Mouse (Mus musculus) hindbrain, embryonic 15.5 days (tissue): Measurements from ENCODE around the gene Fanca. TPM values are rescaled to one million over a fixed set of nuclear protein-coding genes. Genes with fewer than 3 reads are reported as not detected.
"Not testable (repeated sequence)": the region's sequence is repeated elsewhere in the genome, so short reads cannot be mapped to it uniquely, and the experiment has no call there.

ENCODE experiments used
- ATAC-seq: fragments of 200-750 bp; cut with Nextera tagmentation; 2 replicates; pipeline ENCODE4 v1.8.0; 2017; ENCODE audit warnings: low read depth, moderate number of reproducible peaks, moderate TSS enrichment; ENCODE audit not compliant: low FRiP score
- H3K27ac ChIP-seq: fragments of 300-500 bp; sonication (generic); replicated peaks from 2 replicates; pipeline ENCODE4 v1.5.1; 2015; ENCODE audit warnings: mild to moderate bottlenecking, inconsistent platforms
- H3K27me3 ChIP-seq: fragments of 300-500 bp; sonication (generic); 2 replicates; pipeline ENCODE4 v1.6.1; 2015; ENCODE audit warnings: control low read depth, inconsistent platforms
- H3K36me3 ChIP-seq: fragments of 300-500 bp; sonication (generic); 2 replicates; pipeline ENCODE4 v1.6.1; 2015; ENCODE audit warnings: control low read depth, inconsistent platforms
- H3K4me1 ChIP-seq: fragments of 300-500 bp; sonication (generic); replicated peaks from 2 replicates; pipeline ENCODE4 v1.6.1; 2015; ENCODE audit warnings: control low read depth, inconsistent platforms
- H3K4me2 ChIP-seq: fragments of 300-500 bp; sonication (generic); 2 replicates; pipeline ENCODE4 v1.6.1; 2015; ENCODE audit warnings: moderate library complexity, mild to moderate bottlenecking, inconsistent platforms
- H3K4me3 ChIP-seq: fragments of 300-500 bp; sonication (generic); 2 replicates; pipeline ENCODE4 v1.5.1; 2015; ENCODE audit warnings: mild to moderate bottlenecking, inconsistent platforms
- H3K9ac ChIP-seq: fragments of 300-500 bp; sonication (generic); 2 replicates; pipeline ENCODE4 v1.6.1; 2015; ENCODE audit warnings: inconsistent platforms
- H3K9me3 ChIP-seq: fragments of 300-500 bp; sonication (generic); 2 replicates; pipeline ENCODE4 v1.6.1; 2016; ENCODE audit warnings: control low read depth, inconsistent platforms
- WGBS: fragments of 180-500 bp; shearing (Covaris S2); methylation state at CpG from one replicate; pipeline ENCODE4 v1.1.7; 2015; 5-methylcytosine and 5-hydroxymethylcytosine counted together
- polyA plus RNA-seq: library from polyadenylated mRNA; unstranded; fragments of >200 nt; fragmentation: Nextera tagmentation; extraction: Ambion mirVana; gene quantifications from 2 replicates; pipeline ENCODE4 v1.2.1, GENCODE M21; 2015

Fanca gene
- polyA plus RNA-seq, 1 experiment from 2014 or later, result 6.9 TPM

GRCm38 (mm10) chr8:123287362-123287761 is 31.0 kb downstream of the Fanca start:
- H3K9ac ChIP-seq, result no peak overlapping the region
- H3K4me2 ChIP-seq, result no peak overlapping the region
- WGBS, result 94% methylated on average over 17 of the region's 17 CpGs
- no peaks in the 10 kb centered on the region for H3K27me3 ChIP-seq
- no peak overlapping the region for H3K4me3 ChIP-seq
- H3K9me3 ChIP-seq, result no peaks in the 10 kb centered on the region
- no peaks in the 10 kb centered on the region for H3K4me1 ChIP-seq
- H3K36me3 ChIP-seq, result no peaks in the 10 kb centered on the region
- no peak for ATAC-seq
- H3K27ac ChIP-seq, result no peak overlapping the region

GRCm38 (mm10) chr8:123284493-123284892 is 33.9 kb downstream of the Fanca start:
- Histone ChIP-seq H3K4me1 (no peaks in the 10 kb centered on the region), H3K4me2 (no peak overlapping the region), H3K9me3 (no peaks in the 10 kb centered on the region), H3K9ac (no peak overlapping the region), H3K27ac (no peak overlapping the region), H3K4me3 (no peak overlapping the region), H3K36me3 (no peaks in the 10 kb centered on the region), H3K27me3 (no peaks in the 10 kb centered on the region)
- no peak for ATAC-seq
- WGBS, result 93% methylated on average over 5 of the region's 5 CpGs

GRCm38 (mm10) chr8:123283991-123284390 is 34.4 kb downstream of the Fanca start:
- H3K9ac ChIP-seq, result no peak overlapping the region
- H3K4me2 ChIP-seq, result no peak overlapping the region
- no peak overlapping the region for H3K4me3 ChIP-seq
- no peaks in the 10 kb centered on the region for H3K4me1 ChIP-seq
- WGBS, result 92% methylated on average over 7 of the region's 7 CpGs
- no peak overlapping the region for H3K27ac ChIP-seq
- no peak for ATAC-seq
- no peaks in the 10 kb centered on the region for H3K27me3 ChIP-seq
- H3K9me3 ChIP-seq, result no peaks in the 10 kb centered on the region
- no peaks in the 10 kb centered on the region for H3K36me3 ChIP-seq

GRCm38 (mm10) chr8:123282994-123283393 is 35.4 kb downstream of the Fanca start:
- not testable (repeated sequence) for H3K4me3 ChIP-seq, H3K4me1 ChIP-seq, H3K27me3 ChIP-seq, H3K27ac ChIP-seq, ATAC-seq, H3K9ac ChIP-seq, H3K36me3 ChIP-seq, H3K9me3 ChIP-seq, H3K4me2 ChIP-seq
- WGBS, result 90% methylated on average over 6 of the region's 6 CpGs

GRCm38 (mm10) chr8:123280302-123281094 is 37.9 kb downstream of the Fanca start:
- no peaks in the 10 kb centered on the region for H3K9me3 ChIP-seq
- no peak overlapping the region for H3K9ac ChIP-seq
- 88% methylated on average over 13 of the region's 13 CpGs for WGBS
- H3K36me3 ChIP-seq, result no peaks in the 10 kb centered on the region
- no peaks in the 10 kb centered on the region for H3K4me1 ChIP-seq
- no peak overlapping the region for H3K4me2 ChIP-seq
- no peak for ATAC-seq
- H3K4me3 ChIP-seq, result no peak overlapping the region
- H3K27me3 ChIP-seq, result no peaks in the 10 kb centered on the region
- no peak overlapping the region for H3K27ac ChIP-seq

GRCm38 (mm10) chr8:123279828-123280227 is 38.5 kb downstream of the Fanca start:
- H3K9me3 ChIP-seq, result no peaks in the 10 kb centered on the region
- no peaks in the 10 kb centered on the region for H3K36me3 ChIP-seq
- 91% methylated on average over 4 of the region's 4 CpGs for WGBS
- no peak for ATAC-seq
- no peaks in the 10 kb centered on the region for H3K27me3 ChIP-seq
- no peak overlapping the region for H3K4me3 ChIP-seq
- H3K27ac ChIP-seq, result no peak overlapping the region
- H3K4me1 ChIP-seq, result no peaks in the 10 kb centered on the region
- H3K9ac ChIP-seq, result no peak overlapping the region
- H3K4me2 ChIP-seq, result no peak overlapping the region

- WGBS, result 78% methylated on average over 7 of the region's 7 CpGs
- Histone ChIP-seq H3K4me2 (no peak overlapping the region), H3K27me3 (no peaks in the 10 kb centered on the region), H3K9me3 (no peaks in the 10 kb centered on the region), H3K4me1 (no peaks in the 10 kb centered on the region), H3K9ac (no peak overlapping the region), H3K27ac (no peak overlapping the region), H3K4me3 (no peak overlapping the region), H3K36me3 (no peaks in the 10 kb centered on the region)
- ATAC-seq, result no peak
Observed at GRCm38 (mm10) chr8:123278445-123278844, 39.9 kb downstream of the Fanca start.

- no peak for ATAC-seq
- Histone ChIP-seq H3K4me3 (no peak overlapping the region), H3K4me1 (no peaks in the 10 kb centered on the region), H3K9me3 (no peaks in the 10 kb centered on the region), H3K27ac (no peak overlapping the region), H3K27me3 (no peaks in the 10 kb centered on the region), H3K36me3 (0 out of 2 replicates have a peak, but pooled peaks cover 3% of the 10 kb centered on the region), H3K4me2 (no peak overlapping the region), H3K9ac (no peak overlapping the region)
- 93% methylated on average over 12 of the region's 12 CpGs for WGBS
Observed at GRCm38 (mm10) chr8:123275096-123275495, 43.3 kb downstream of the Fanca start.

- Histone ChIP-seq H3K4me3 (no peak overlapping the region), H3K9me3 (no peaks in the 10 kb centered on the region), H3K27ac (no peak overlapping the region), H3K27me3 (no peaks in the 10 kb centered on the region), H3K9ac (no peak overlapping the region), H3K4me1 (no peaks in the 10 kb centered on the region), H3K4me2 (no peak overlapping the region), H3K36me3 (peaks cover 8% of the 10 kb centered on the region; the same call in 1 of the 2 replicates)
- WGBS, result 83% methylated on average over 5 of the region's 5 CpGs
- ATAC-seq, result no peak
Observed at GRCm38 (mm10) chr8:123274447-123274846, 43.9 kb downstream of the Fanca start.

GRCm38 (mm10) chr8:123271901-123272300 is 46.5 kb downstream of the Fanca start:
- Histone ChIP-seq H3K36me3 (peaks cover 32% of the 10 kb centered on the region), H3K4me1 (no peaks in the 10 kb centered on the region), H3K9me3 (no peaks in the 10 kb centered on the region), H3K4me2 (no peak overlapping the region), H3K27ac (no peak overlapping the region), H3K9ac (no peak overlapping the region), H3K27me3 (no peaks in the 10 kb centered on the region), H3K4me3 (no peak overlapping the region)
- WGBS, result 75% methylated on average over 4 of the region's 4 CpGs
- no peak for ATAC-seq

- Histone ChIP-seq H3K4me2 (no peak overlapping the region), H3K27ac (no peak overlapping the region), H3K9me3 (no peaks in the 10 kb centered on the region), H3K4me3 (no peak overlapping the region), H3K27me3 (no peaks in the 10 kb centered on the region), H3K4me1 (no peaks in the 10 kb centered on the region), H3K9ac (no peak overlapping the region), H3K36me3 (peaks cover 36% of the 10 kb centered on the region)
- no peak for ATAC-seq
- 91% methylated on average over 10 of the region's 10 CpGs for WGBS
Observed at GRCm38 (mm10) chr8:123271147-123271546, 47.2 kb downstream of the Fanca start.

GRCm38 (mm10) chr8:123267926-123268656 is 50.3 kb downstream of the Fanca start:
- WGBS, result 73% methylated on average over 14 of the region's 14 CpGs
- Histone ChIP-seq H3K36me3 (peaks cover 63% of the 10 kb centered on the region), H3K4me2 (no peak overlapping the region), H3K4me1 (no peaks in the 10 kb centered on the region), H3K4me3 (no peak overlapping the region), H3K27ac (no peak overlapping the region), H3K9me3 (no peaks in the 10 kb centered on the region), H3K27me3 (no peaks in the 10 kb centered on the region), H3K9ac (no peak overlapping the region)
- ATAC-seq, result no peak
